Mouse (Mus musculus) gastrocnemius, postnatal 36 days (tissue): ENCODE data around the gene Gna15. TPM values are rescaled to one million over a fixed set of nuclear protein-coding genes. Genes with fewer than 3 reads are reported as not detected.

Experiments
- DNase-seq, 2 experiments: peaks; one replicate each; pipeline ENCODE4 v3.0.0; 2022
- intact Hi-C: fragments of 180-260 bp; cut with DNase I; formaldehyde crosslinking; loops from one replicate; pipeline ENCODE4 v1.15.1; 2025
- total RNA-seq, 2 experiments: library from RNA; stranded (reverse); gene quantifications; 2 replicates each; pipeline ENCODE4 v1.2.3; 2021

Gene Gna15
- total RNA-seq, 2 experiments from 2014 or later: 0.20 TPM; not detected in 1

GRCm38 (mm10) chr10:81526779-81527178, 2.8 kb upstream of the Gna15 start:
- intact Hi-C loops: loop anchor here (2.0 kb wide), 1 partner anchor 24 kb away; no protein-coding TSS in a partner anchor
- peak; percentile 72 to 84 for DNase-seq

DNA sequence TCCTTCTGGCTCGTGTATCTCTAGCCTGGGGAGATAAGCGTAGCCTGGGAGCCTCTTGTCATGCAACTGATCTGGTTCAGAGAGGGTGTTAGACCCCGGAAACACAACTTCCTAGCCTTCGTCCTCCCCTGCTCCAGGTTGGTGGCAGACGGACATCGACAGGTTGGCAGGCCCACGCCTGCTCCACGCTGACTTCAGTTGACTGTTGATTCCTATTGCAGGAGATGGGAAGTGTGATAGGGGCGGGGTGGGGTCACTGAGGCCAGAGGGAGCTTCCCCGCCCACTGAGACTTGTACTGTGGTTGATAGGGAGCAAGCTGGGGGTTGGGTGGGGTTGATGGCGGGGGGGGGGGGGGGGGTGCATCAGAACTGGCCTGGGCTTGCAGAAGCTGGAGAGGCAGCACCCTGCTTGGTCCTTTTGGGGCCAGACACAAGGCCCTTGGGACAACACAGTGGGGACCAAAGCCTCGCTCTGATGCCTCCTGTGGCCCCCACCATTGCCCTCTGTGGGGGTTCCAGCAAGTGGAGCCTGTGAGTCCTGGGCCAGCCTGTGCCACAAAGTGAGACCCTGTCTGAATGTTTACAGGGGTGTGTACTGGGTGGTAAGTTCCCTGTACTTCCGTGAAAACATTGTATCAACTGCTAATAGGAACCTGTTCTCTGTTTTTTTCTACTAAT, 1.1 kb upstream of the Gna15 start:
- DNase-seq: no peak
- intact Hi-C loops: no loop called here

DNA sequence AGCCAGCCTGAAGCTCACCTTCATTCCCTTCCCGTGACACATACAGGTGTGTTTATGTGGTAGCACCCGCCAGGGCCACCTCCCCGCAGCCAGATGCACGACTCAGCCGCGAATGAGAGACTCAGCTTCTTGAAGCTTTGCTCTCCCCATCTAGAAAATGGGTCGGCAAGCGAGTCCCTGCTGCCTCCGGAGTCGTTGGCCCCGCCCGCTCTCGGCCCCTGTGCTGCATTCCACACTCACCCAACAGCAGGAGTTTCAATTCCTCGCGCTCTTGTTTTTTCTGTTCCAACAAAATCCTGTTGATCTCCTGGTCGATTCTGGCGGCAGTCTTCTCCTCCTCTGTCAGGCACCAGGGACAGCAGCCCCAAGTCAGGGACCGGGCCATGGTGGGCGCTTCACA, 455 bp downstream of the Gna15 start:
- DNase-seq: no peak
- intact Hi-C loops: no loop called here

- DNase-seq: no peak
- intact Hi-C loops: no loop called here
Measured at GRCm38 (mm10) chr10:81523142-81523541, 883 bp downstream of the Gna15 start.

- DNase-seq: no peak
- intact Hi-C loops: loop anchor here (2.0 to 5.0 kb wide), 2 partner anchors 29 to 82 kb away; partner anchors contain the start of gene Tle6
Measured at GRCm38 (mm10) chr10:81519978-81520365, 4.1 kb downstream of the Gna15 start.

GRCm38 (mm10) chr10:81519227-81519977, 4.6 kb downstream of the Gna15 start:
- intact Hi-C loops: loop anchor here (2.0 to 5.0 kb wide), 2 partner anchors 29 to 83 kb away; partner anchors contain the start of gene Tle6
- no peak for DNase-seq

GRCm38 (mm10) chr10:81518546-81518945, 5.5 kb downstream of the Gna15 start:
- peak; percentile 55 to 67 for DNase-seq
- intact Hi-C loops: loop anchor here (2.0 to 5.0 kb wide), 2 partner anchors 30 to 84 kb away; partner anchors contain the start of gene Tle6

DNA sequence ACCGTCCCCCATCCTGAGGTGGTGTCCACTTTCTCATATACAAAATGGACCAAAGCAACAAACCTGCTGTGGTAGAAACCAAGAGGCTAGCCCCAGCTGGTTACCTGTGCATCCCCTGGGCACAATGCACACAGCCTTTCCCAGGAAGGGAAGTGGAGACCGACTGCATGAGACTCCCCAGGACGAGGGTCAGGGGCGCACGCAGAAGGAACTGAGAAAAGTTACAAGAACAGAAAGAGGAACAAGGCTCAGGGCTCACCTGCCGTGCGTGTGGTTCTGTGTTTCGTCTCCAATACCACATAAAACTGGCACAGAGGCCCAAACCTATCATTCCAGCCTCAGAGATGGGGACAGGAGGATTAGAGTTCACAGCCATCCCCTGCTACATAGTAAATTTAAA, 6.8 kb downstream of the Gna15 start:
- no peak for DNase-seq
- intact Hi-C loops: loop anchor here (5.0 kb wide), 1 partner anchor 85 kb away; the partner anchor contains the start of gene Tle6

- no peak for DNase-seq
- intact Hi-C loops: no loop called here
Measured at GRCm38 (mm10) chr10:81513798-81514197, 10.2 kb downstream of the Gna15 start.

GRCm38 (mm10) chr10:81510246-81510810, 13.7 kb downstream of the Gna15 start:
- no peak for DNase-seq
- intact Hi-C loops: no loop called here

GRCm38 (mm10) chr10:81507691-81508489, 16.1 kb downstream of the Gna15 start:
- no peak for DNase-seq
- intact Hi-C loops: no loop called here

DNA sequence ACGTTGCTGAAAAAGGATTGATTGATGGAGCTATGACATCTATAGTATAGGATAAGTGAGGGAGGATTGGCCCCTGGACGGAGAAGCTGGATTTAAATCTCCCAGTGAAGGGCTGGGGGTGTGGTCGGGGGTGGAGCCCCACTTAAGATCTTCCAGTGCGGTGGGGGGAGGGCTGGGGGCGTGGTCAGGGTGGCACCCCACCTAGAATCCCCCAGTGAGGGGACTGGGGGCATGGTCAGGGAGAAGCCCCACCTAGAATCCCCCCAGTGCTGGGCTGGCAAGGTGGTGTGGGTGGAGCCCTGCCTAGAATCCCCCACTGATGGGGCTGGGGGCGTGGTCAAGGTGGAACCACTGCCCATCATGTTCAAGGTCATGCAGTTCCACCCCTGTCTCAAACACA, 16.9 kb downstream of the Gna15 start:
- intact Hi-C loops: no loop called here
- DNase-seq: no peak

DNA sequence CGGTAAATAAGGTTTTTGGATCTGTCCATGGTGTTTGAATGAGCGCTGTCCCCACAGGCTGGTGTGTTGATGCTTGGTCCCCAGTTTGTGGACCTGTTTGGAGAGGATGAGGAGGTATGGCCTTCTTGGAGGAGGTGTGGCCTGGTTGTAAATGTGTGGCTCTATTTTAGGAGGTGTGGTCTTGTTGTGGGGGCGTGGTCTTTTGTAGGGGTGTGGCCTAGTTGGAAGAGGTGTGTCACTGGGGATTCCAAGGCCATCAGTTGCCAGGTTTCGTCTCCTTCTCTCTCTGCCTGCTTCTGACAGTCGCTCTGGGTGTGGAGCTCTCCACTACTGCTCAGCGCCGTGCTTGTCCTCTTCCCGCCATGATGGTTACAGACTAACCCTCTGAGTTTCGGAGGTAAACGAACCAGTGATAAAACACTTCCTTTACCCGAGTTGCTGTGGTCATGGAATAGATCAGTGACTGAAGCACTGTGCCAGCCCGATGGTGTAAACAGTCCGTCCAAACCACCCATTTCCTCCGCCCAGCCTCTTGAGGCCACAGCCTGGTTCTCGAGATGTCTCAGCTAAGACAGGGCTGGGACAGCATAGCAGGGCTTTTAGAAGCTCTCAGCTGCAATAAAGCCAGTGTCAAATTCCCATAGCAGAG, 18.9 kb downstream of the Gna15 start:
- intact Hi-C loops: no loop called here
- DNase-seq: no peak

DNA sequence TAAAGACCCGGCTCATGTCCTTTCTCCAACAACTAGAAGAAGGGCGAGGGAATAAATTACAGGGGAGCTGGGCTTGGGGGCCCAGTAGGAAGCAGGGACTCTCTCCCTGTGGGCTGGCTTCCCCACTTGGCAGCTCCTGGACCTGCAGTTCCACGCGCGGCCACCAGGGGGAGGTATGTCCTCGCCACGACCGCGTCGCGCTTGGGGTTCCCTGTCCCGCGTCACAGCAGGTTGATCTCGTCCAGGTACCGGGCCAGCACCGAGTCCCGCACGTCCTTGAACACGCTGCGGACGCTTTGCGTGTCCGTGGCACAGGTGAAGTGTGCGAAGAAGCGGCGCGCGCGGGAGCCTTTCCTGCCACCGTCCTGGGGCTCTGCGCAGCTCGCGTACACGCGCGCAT, 21.4 kb downstream of the Gna15 start:
- DNase-seq: peak; percentile 82 to 90
- intact Hi-C loops: loop anchor here (2.0 kb wide), 2 partner anchors 24 to 50 kb away; no protein-coding TSS in a partner anchor

DNA sequence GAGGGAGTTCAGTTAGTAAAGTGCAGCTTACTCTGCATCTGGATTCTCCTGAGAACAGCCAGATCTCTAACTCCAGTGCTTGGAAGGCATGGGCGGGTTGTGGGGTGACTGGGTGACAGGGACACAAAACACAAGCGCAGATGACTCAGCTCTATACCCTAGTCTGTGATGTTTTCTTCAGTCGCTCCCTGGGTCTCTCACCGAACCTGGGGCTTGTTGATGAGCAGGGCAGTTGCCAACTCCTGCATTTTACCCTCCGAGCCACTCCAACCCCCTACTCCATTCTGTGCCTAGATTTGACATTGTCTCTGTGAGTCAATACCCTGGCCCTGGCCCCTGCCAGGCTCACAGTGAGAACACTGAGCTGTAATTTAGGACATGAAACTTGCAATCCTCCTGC, 22.2 kb downstream of the Gna15 start:
- no peak for DNase-seq
- intact Hi-C loops: loop anchor here (2.0 kb wide), 2 partner anchors 25 to 51 kb away; no protein-coding TSS in a partner anchor

GRCm38 (mm10) chr10:81500032-81500431, 24.0 kb downstream of the Gna15 start, which contains the start of gene S1pr4:
S1pr4 (minus strand) TSS chr10:81500132.
- intact Hi-C loops: no loop called here

GRCm38 (mm10) chr10:81499250-81499901, 24.6 kb downstream of the Gna15 start:
- no peak for DNase-seq

More at GRCm38 (mm10) chr10:81500032-81500431, 24.0 kb downstream of the Gna15 start, which contains the start of gene S1pr4:
- no peak for DNase-seq

DNA sequence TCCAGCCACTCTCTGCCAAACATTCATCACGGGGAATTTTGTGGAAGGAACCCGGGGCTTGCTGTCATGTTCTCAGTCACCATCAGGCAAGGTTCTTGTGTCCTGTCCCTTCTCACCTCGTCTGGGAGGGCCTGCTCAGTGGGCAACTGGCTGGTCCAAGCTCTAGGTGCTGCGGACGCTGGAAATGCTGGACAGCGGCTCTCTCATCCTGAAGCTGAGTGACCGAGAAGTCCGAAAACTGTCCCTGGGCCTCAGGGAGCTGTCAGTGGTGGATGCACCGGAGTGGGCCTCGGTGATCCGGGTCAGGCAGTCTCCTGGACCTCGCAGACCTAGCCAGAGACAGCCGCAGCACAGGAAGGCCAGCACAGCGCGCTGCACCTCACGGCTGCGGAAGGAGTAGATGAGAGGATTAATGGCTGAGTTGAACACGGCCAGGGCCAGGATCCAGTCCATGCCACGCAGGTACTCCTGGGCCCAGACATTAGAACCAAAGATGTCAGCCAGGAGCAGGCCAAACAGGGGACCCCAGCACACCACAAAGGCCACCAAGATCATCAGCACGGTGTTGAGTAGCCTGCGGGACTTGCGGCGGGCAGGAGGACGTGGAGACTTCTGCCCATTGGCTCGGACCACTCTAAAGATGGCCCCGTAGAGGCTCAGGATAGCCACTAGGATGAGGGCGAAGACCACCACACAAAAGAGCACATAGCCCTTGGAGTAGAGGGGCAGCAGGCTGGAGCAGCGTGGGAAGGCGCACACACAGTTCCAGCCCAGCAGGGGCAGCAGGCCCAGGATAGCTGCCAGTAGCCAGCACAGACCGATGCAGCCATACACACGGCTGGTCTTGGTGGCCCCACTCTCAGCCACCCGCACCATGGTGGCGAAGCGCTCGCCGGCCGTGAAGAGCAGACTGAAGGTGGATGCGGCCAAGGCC, 25.4 kb downstream of the Gna15 start:
- intact Hi-C loops: loop anchor here (5.0 kb wide), 1 partner anchor 104 kb away; the partner anchor contains the start of gene Tle6
- DNase-seq: no peak

More at GRCm38 (mm10) chr10:81499250-81499901, 24.6 kb downstream of the Gna15 start:
- intact Hi-C loops: loop anchor here (5.0 kb wide), 1 partner anchor 103 kb away; the partner anchor contains the start of gene Tle6
